Mouse (Mus musculus) neural tube, embryonic 12.5 days (tissue): ENCODE measurements at regions not wholly inside any gene's neighbourhood (a gene's known extent, or its start where the extent isn't known, plus 50 kb on each side); places are given as distances from the start of the nearest gene placed in this dataset. TPM values are rescaled to one million over a fixed set of nuclear protein-coding genes. Genes with fewer than 3 reads are reported as not detected.
A peak's percentile ranks its signal among the peaks of the same experiment; 100 is the strongest.

Experiments
- ATAC-seq: fragments of 200-750 bp; cut with Nextera tagmentation; 2 replicates; pipeline ENCODE4 v1.8.0; 2017; ENCODE audit warnings: low read depth, mild to moderate bottlenecking, moderate TSS enrichment, moderate library complexity; ENCODE audit not compliant: low FRiP score
- H3K27ac ChIP-seq: fragments of 300-500 bp; sonication (generic); 2 replicates; pipeline ENCODE4 v1.5.1; 2016
- H3K27me3 ChIP-seq: fragments of 300-500 bp; sonication (generic); replicated peaks from 2 replicates; pipeline ENCODE4 v1.6.1; 2016; ENCODE audit warnings: mild to moderate bottlenecking
- H3K36me3 ChIP-seq: fragments of 300-500 bp; sonication (generic); 2 replicates; pipeline ENCODE4 v1.6.1; 2016; ENCODE audit warnings: mild to moderate bottlenecking
- H3K4me1 ChIP-seq: fragments of 300-500 bp; sonication (generic); 2 replicates; pipeline ENCODE4 v1.6.1; 2016
- H3K4me2 ChIP-seq: fragments of 300-500 bp; sonication (generic); replicated peaks from 2 replicates; pipeline ENCODE4 v1.6.1; 2016; ENCODE audit warnings: mild to moderate bottlenecking
- H3K4me3 ChIP-seq: fragments of 300-500 bp; sonication (generic); 2 replicates; pipeline ENCODE4 v1.5.1; 2016
- H3K9ac ChIP-seq: fragments of 300-500 bp; sonication (generic); 2 replicates; pipeline ENCODE4 v1.6.1; 2016; ENCODE audit warnings: mild to moderate bottlenecking
- H3K9me3 ChIP-seq: fragments of 300-500 bp; sonication (generic); 2 replicates; pipeline ENCODE4 v1.6.1; 2016; ENCODE audit warnings: mild to moderate bottlenecking
- WGBS: fragments of 180-500 bp; shearing (Covaris S2); methylation state at CpG from one replicate; pipeline ENCODE4 v1.1.7; 2016; 5-methylcytosine and 5-hydroxymethylcytosine counted together
- microRNA-seq: library from miRNA; unstranded; fragments of <30 nt; microRNA quantifications from one replicate; pipeline ENCODE4, GENCODE M21; 2017

GRCm38 (mm10) chr13:119341833-119342232 is 86.6 kb upstream of the Paip1 start:
- no peaks in the 10 kb centered on the region for H3K4me1 ChIP-seq
- H3K4me3 ChIP-seq: no peak overlapping the region
- no peaks in the 10 kb centered on the region for H3K9me3 ChIP-seq
- no peak overlapping the region for H3K9ac ChIP-seq
- ATAC-seq: 0 out of 2 replicates have a peak, but pooled peaks have one; percentile 33
- WGBS: 36% methylated on average over 2 of the region's 2 CpGs
- H3K27me3 ChIP-seq: no peaks in the 10 kb centered on the region
- peaks cover 9% of the 10 kb centered on the region for H3K36me3 ChIP-seq
- no peak overlapping the region for H3K4me2 ChIP-seq
- no peak overlapping the region for H3K27ac ChIP-seq

GRCm38 (mm10) chr13:119342761-119343160 is 85.6 kb upstream of the Paip1 start:
- Histone ChIP-seq H3K4me3 (no peak overlapping the region), H3K4me1 (no peaks in the 10 kb centered on the region), H3K36me3 (peaks cover 6% of the 10 kb centered on the region), H3K27me3 (no peaks in the 10 kb centered on the region), H3K9ac (no peak overlapping the region), H3K9me3 (no peaks in the 10 kb centered on the region), H3K27ac (no peak overlapping the region), H3K4me2 (no peak overlapping the region)
- no peak for ATAC-seq
- 91% methylated on average over 7 of the region's 7 CpGs for WGBS

- no peak for ATAC-seq
- Histone ChIP-seq H3K4me3 (no peak overlapping the region), H3K4me2 (no peak overlapping the region), H3K4me1 (0 out of 2 replicates have a peak, but pooled peaks cover 3% of the 10 kb centered on the region), H3K27me3 (no peaks in the 10 kb centered on the region), H3K9ac (no peak overlapping the region), H3K27ac (no peak overlapping the region), H3K9me3 (no peaks in the 10 kb centered on the region), H3K36me3 (0 out of 2 replicates have a peak, but pooled peaks cover 3% of the 10 kb centered on the region)
- 98% methylated on average over 3 of the region's 3 CpGs for WGBS
These were observed 80.4 kb upstream of the Paip1 start for GRCm38 (mm10) chr13:119347988-119348387.

GRCm38 (mm10) chr13:119351346-119351745 is 77.1 kb upstream of the Paip1 start:
- Histone ChIP-seq H3K4me2 (no peak overlapping the region), H3K4me1 (0 out of 2 replicates have a peak, but pooled peaks cover 3% of the 10 kb centered on the region), H3K27ac (no peak overlapping the region), H3K36me3 (peaks cover 23% of the 10 kb centered on the region), H3K9ac (no peak overlapping the region), H3K27me3 (no peaks in the 10 kb centered on the region), H3K9me3 (no peaks in the 10 kb centered on the region), H3K4me3 (no peak overlapping the region)
- 40% methylated on average over 13 of the region's 13 CpGs for WGBS
- peak; percentile 83 for ATAC-seq

- H3K27ac ChIP-seq: no peak overlapping the region
- H3K4me3 ChIP-seq: no peak overlapping the region
- no peak overlapping the region for H3K9ac ChIP-seq
- ATAC-seq: no peak
- peaks cover 33% of the 10 kb centered on the region for H3K36me3 ChIP-seq
- H3K27me3 ChIP-seq: no peaks in the 10 kb centered on the region
- no peaks in the 10 kb centered on the region for H3K9me3 ChIP-seq
- H3K4me2 ChIP-seq: no peak overlapping the region
- no peaks in the 10 kb centered on the region for H3K4me1 ChIP-seq
- WGBS: 81% methylated on average over 3 of the region's 3 CpGs
These were observed 69.7 kb upstream of the Paip1 start for GRCm38 (mm10) chr13:119358696-119359095.

GRCm38 (mm10) chr13:119363379-119363778 is 65.0 kb upstream of the Paip1 start:
- Histone ChIP-seq H3K4me1 (no peaks in the 10 kb centered on the region), H3K9ac (no peak overlapping the region), H3K36me3 (peaks cover 16% of the 10 kb centered on the region), H3K4me3 (no peak overlapping the region), H3K27me3 (no peaks in the 10 kb centered on the region), H3K4me2 (no peak overlapping the region), H3K27ac (no peak overlapping the region), H3K9me3 (no peaks in the 10 kb centered on the region)
- ATAC-seq: no peak
- 61% methylated on average over 3 of the region's 3 CpGs for WGBS

- ATAC-seq: no peak
- WGBS: 89% methylated on average over 5 of the region's 5 CpGs
- Histone ChIP-seq H3K4me2 (no peak overlapping the region), H3K9ac (no peak overlapping the region), H3K9me3 (no peaks in the 10 kb centered on the region), H3K27me3 (no peaks in the 10 kb centered on the region), H3K4me1 (no peaks in the 10 kb centered on the region), H3K27ac (no peak overlapping the region), H3K4me3 (no peak overlapping the region), H3K36me3 (peaks cover 17% of the 10 kb centered on the region)
These were observed 64.2 kb upstream of the Paip1 start for GRCm38 (mm10) chr13:119364160-119364559.

- 87% methylated on average over 5 of the region's 5 CpGs for WGBS
- Histone ChIP-seq H3K9ac (no peak overlapping the region), H3K27me3 (no peaks in the 10 kb centered on the region), H3K4me2 (no peak overlapping the region), H3K4me3 (no peak overlapping the region), H3K27ac (no peak overlapping the region), H3K9me3 (no peaks in the 10 kb centered on the region), H3K4me1 (no peaks in the 10 kb centered on the region), H3K36me3 (peaks cover 28% of the 10 kb centered on the region)
- ATAC-seq: no peak
These were observed 60.9 kb upstream of the Paip1 start for GRCm38 (mm10) chr13:119367544-119367943.

- Histone ChIP-seq H3K4me2 (no peak overlapping the region), H3K4me1 (no peaks in the 10 kb centered on the region), H3K9me3 (no peaks in the 10 kb centered on the region), H3K36me3 (peaks cover 16% of the 10 kb centered on the region), H3K27ac (no peak overlapping the region), H3K27me3 (no peaks in the 10 kb centered on the region), H3K4me3 (no peak overlapping the region), H3K9ac (no peak overlapping the region)
- no peak for ATAC-seq
- WGBS: 54% methylated on average over 5 of the region's 5 CpGs
These were observed 49.9 kb upstream of the Paip1 start for GRCm38 (mm10) chr13:119378404-119379037.

Small RNA genes lying in the stretch of these regions (microRNA-seq; reads per million reads assigned to microRNA genes)
- not detected for gene Gm44488
